Mouse (Mus musculus) bone marrow macrophage, adult 2 months (primary cell): ENCODE results near the gene Best3.

Source experiments
- CTCF ChIP-seq: IDR thresholded peaks from 2 replicates; pipeline ENCODE4 v1.5.1; 2012; ENCODE audit warnings: low read depth, mild to moderate bottlenecking, low read length, moderate library complexity
- POLR2A ChIP-seq: IDR thresholded peaks from 2 replicates; pipeline ENCODE4 v1.6.1; 2012; ENCODE audit warnings: mild to moderate bottlenecking, low read depth, low read length, borderline replicate concordance

DNA sequence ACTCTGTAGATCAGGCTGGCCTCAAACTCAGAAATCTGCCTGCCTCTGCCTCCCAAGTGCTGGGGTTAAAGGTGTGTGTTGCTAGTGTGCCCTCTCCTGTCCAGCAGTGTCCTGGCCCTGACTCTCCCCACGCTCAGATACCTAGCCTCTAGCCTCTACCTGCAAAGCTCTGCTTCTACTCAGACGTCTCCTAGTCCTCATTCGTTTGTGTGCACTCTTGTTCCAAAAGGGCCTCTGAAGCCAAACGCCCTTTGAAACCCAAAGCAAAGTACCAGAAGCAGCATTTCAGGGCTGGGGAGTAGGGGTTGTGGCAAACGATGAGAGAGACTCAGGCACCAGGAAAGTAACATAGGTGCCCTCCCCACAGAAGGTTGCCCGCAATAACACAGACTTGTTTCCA is 23.6 kb downstream of the Best3 start:
- TF ChIP-seq CTCF, result no peak
- TF ChIP-seq POLR2A, result no peak
